Mouse (Mus musculus) c-Kit-positive CD71-negative TER-119-negative erythroid progenitor cells, embryonic 14.5 days (primary cell): Measurements from ENCODE around the gene Arhgef2.

Source experiments
- DNase-seq: peaks from one replicate; pipeline ENCODE4 v3.0.0-alpha.2; 2013; ENCODE audit warnings: low read depth

The Arhgef2 gene

DNA sequence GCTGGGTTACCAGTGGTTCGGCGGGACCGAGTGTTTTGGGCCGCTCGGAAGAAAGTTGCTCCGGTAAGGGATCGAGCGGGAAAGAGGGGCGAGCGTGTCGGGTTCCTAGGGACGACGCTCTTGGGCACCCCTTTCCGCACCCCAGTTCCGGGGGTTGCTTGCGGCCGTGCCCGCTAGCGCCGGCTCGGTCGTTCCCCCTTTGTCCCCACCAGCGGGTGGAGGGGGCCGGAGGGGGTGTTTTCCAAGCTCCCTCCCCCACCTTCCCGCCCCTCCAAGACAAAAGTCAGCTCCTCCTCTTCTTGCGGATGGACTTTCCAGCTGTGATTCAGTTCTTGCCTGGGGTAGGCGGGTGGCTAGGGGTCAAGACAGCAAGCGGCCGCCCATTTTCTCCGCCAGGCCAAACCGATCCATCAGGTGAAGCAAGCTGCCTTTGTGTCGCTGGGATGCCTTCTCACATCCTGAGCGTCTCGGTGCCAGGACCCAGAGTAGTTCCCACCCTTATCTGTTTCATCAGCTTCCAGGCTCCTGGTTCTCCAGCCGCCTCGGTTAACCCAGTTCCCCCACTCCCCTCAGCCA, 15.9 kb downstream of the Arhgef2 start:
- no peak for DNase-seq

- DNase-seq, result no peak
These were observed 16.6 kb downstream of the Arhgef2 start for GRCm38 (mm10) chr3:88622113-88622940.

DNA sequence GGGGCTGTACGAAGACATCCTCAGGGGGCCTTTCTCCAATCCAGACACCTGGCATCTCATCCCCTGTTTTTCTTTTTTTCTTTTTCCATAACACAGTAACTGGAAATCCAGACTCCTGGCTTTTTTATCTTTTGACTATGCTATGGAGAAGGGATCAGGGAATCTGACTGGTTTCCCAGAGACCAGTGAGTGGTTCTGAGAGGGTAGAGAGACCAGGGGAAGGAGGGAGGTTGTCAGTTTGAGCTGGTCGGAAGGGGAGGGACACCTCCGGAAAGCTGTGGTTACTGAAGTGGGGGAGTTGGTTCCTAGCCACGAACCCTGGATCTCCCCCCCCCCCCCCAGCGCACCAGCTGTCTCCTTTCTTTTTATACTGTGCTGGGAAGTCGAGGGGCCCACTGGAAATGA, 17.2 kb downstream of the Arhgef2 start:
- DNase-seq, result no peak

DNA sequence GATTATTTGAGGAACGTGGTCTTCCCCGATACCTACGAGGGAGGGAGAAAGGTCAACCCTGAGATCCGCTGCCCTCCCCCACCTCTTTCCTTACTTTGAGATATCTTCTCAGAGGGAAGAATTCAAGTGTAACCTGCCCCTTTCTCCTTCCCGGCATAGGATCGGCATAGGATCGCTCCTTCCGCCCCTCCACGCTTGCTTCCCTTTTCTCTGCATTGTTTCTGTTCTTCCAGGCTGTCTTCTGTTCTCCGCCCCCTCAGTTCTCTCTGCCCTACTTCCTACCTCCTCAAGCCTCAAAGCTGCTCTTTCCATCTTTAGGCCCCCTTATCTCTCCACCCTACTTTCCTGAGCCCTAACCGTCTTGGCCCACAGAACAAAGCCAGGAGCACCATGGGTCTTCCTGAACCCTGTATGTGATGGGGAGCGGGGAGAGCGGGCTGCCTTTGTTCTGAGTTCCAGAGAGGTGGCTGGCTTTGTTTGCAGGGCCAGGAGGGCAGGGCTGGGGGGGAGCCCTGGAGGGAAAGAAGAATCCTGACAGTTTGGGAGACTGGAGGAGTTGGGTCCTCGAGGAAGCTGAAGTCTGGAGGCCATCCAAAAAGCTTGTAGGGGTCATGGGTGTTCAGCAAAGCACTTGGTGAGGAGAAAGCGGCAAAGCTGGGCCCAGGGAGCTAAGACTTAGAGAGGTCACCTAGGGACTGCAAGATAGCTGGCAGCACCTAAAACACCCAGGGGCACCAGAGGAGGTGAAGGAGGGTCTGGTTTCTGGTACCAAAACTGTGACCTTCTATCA, 17.8 kb downstream of the Arhgef2 start:
- no peak for DNase-seq

GRCm38 (mm10) chr3:88624324-88624723, 18.6 kb downstream of the Arhgef2 start:
- no peak for DNase-seq

GRCm38 (mm10) chr3:88624951-88625350, 19.2 kb downstream of the Arhgef2 start:
- no peak for DNase-seq

DNA sequence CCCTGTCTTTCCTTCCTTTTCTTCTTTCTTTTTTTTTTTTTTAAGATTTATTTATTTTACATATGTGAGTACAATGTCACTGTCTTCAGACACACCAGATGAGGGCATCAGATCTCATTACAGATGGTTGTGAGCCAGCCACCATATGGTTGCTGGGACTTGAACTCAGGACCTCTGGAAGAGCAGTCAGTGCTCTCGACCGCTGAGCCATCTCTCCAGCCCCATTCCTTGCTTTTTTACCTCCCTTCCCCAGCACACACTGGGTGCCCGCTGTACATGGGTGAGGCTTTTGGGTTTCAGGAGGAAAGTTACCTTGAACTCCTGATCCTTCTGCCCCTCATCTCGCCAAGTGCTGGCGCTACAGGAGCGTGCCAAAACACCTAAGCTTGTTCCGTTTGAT, 19.8 kb downstream of the Arhgef2 start:
- no peak for DNase-seq

DNA sequence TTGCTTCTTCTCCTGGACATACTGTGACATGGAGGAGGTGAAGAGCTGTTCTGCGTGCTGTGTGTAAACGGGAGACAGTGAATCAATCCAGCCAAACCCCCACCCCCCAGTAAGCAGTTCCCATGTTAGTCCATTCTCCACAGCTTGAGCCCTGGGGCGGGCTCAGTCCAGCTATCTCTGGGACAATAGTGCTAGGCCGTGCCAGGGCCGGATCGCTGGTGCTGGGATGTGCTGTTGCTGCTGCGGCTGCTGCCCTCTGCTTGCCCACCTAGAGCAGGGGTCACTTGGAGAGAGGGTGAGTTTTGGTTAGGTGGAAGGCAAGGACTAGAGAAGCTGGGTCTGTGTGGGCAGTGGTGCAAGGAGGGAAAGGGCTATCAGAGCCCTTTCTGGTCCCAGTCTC, 20.6 kb downstream of the Arhgef2 start:
- DNase-seq, result no peak

- DNase-seq, result no peak
These were observed 21.3 kb downstream of the Arhgef2 start for GRCm38 (mm10) chr3:88627114-88627513.

- no peak for DNase-seq
These were observed 21.8 kb downstream of the Arhgef2 start for GRCm38 (mm10) chr3:88627535-88627934.

- DNase-seq, result no peak
These were observed 23.0 kb downstream of the Arhgef2 start for GRCm38 (mm10) chr3:88628766-88629165.

- DNase-seq, result no peak
These were observed 23.5 kb downstream of the Arhgef2 start for GRCm38 (mm10) chr3:88629244-88629643.

GRCm38 (mm10) chr3:88630018-88630417, 24.3 kb downstream of the Arhgef2 start:
- DNase-seq, result no peak

DNA sequence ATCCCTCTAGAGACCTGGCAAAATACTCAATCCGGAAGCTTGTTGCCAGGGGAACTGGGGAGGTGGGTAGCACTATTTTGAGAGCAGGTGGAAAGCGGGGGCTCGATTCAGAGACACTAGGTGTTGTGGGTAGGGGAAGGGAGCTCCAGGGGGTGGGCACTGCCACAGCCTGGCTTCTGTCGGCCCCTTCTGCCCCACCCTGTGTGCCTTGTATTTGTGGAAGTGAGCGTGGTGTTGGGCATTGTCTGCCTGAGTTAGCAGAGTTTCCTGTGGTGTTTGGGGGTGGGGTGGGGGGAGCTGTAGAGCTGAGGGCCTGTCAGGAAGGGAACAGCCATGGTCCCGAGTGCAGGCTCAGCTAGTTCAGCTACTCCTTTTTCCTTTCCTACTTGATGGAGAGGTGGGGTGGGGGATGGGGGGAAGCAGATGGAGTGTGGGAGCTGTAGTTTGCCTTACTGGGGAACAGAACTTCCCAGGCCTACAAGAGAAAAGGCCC, 25.1 kb downstream of the Arhgef2 start:
- DNase-seq, result no peak

- DNase-seq, result no peak
These were observed 26.3 kb downstream of the Arhgef2 start for GRCm38 (mm10) chr3:88631921-88632587.

- no peak for DNase-seq
These were observed 27.3 kb downstream of the Arhgef2 start for GRCm38 (mm10) chr3:88633056-88633455.

DNA sequence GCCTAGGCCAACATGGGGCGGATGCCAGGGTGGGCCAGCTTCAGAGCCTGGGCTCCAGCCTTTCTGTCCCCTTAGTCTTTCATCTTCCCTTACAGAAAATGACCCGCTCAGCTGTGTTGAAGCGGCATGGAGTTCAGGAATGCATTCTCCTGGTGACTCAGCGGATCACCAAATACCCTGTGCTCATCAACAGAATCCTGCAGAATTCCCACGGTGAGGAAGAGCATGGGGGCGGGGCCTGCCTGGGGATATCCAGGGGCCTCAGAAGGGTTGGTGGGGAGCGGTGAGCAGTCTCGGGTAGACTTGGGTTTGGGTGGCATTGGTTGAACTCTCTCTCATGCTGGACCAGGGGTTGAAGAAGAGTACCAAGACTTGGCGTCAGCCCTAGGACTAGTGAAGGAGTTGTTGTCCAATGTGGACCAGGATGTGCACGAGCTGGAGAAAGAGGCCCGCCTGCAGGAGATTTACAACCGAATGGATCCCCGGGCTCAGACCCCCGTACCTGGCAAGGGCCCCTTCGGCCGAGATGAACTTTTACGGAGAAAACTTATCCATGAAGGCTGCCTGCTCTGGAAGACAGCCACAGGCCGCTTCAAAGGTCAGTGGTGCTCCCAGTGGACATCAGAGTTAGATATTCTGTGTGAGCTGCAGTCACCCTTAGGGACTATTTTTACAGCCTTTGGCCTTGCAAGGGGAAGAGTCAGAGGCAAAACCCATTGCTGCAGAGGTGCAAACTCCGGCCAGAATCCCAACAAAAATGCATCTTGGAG, 29.9 kb downstream of the Arhgef2 start:
- no peak for DNase-seq

- no peak for DNase-seq
These were observed 30.8 kb downstream of the Arhgef2 start for GRCm38 (mm10) chr3:88636555-88636986.

- no peak for DNase-seq
These were observed 31.4 kb downstream of the Arhgef2 start for GRCm38 (mm10) chr3:88637134-88637533.

- DNase-seq, result no peak
These were observed 33.5 kb downstream of the Arhgef2 start for GRCm38 (mm10) chr3:88639239-88639638.

DNA sequence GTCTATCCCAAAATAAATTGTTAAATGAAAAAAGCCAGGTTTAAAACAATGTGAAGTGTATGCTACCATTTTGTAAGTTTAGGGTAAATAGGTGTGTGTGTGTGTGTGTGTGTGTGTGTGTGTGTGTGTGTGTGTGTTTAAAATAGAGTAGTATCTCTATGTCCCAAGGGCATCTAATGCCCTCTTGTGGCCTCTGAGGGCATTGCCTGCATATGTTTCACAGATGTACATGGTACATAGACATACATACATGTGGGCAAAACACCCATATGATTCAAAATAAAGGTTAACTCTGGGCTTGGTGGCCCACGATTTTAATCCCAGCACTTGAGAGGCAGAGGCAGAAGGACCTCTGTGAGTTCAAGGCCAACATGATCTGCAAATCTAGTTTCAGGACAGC, 34.9 kb downstream of the Arhgef2 start:
- DNase-seq, result no peak
